Mouse (Mus musculus) CD8-positive naive resting alpha-beta T cell, adult 2 months (primary cell): Measurements from ENCODE around the gene Cx3cr1.

Source experiments
- DNase-seq, 2 experiments: peaks; one replicate each; pipeline ENCODE4 v3.0.0; 2022; ENCODE audit warnings: low read depth in 2 of 2, low spot score in 2 of 2

Gene Cx3cr1

DNA sequence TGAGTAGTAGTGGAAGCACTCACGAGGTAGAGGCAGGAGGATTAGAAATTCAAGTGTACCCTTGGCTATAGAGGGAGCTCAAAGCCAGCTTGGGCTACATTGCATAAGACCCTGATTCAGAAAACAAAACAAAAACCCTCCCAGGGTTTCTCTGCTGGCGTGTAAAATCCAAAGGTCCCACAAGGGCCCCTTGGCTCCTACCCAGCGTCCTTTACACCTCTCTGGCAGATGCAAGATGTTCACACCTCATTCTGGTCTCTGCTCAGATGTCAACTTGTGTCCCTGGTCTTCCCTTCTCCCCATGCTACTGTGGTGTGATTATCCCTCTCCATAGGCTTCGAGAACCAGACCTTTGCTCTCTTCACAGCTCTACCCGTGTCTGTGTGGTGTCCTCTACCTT, 68.9 kb downstream of the Cx3cr1 start:
- no peak for DNase-seq

DNA sequence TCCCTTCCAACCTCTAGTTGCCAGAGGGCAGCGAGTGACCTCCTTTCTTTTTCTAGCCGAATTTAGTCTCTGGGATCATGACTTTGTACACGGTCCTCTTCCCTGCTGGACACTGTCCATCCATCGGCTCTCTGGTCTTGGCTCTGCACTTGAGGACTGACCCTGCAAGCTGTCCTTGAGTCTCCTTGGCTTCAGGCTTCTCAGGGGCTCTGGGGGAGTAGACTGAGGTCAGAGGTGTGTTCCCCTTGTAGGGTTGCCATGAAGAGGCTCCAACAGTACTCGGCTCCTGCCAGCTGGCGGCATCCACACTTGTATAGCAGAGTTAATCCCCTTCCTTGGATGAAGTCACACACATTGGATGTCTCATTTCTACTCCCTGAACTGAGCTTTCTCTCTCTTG, 70.0 kb downstream of the Cx3cr1 start:
- DNase-seq: no peak

DNA sequence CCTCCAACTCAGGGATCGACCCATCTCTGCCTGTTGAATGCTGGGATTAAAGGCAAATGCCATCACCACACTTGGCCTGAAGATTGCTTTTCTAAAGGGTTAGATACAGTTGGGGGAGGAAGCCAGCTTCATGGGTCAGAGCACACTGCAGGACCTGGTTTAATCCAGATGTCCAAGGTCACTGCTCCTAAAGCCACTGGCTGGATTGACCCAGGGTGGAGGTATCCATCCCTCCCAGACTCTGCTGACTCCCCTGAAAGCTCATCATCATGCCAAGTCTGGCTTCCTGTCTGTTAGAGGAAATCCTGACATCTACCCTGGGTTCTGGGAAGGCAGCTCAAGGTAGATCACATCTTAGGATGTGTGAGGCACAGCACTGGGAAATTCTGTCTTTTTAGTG, 70.9 kb downstream of the Cx3cr1 start:
- no peak for DNase-seq

DNA sequence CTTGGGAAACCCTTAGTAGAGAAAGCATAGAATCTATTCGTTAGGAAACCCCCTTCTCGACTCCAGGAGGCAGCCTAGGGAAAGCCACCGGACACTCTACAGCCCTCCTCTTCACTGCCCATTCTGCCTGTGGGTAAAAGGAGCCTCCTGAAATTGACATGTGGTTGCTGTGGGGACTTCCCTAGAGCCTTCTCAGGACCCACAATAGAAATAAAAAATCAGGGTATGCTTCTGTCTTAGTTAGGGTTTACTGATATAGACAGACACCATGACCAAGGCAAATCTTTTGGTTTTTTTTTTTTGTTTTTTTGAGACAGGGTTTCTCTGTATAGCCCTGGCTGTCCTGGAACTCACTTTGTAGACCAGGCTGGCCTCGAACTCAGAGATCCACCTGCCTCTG, 73.6 kb downstream of the Cx3cr1 start:
- no peak for DNase-seq

DNA sequence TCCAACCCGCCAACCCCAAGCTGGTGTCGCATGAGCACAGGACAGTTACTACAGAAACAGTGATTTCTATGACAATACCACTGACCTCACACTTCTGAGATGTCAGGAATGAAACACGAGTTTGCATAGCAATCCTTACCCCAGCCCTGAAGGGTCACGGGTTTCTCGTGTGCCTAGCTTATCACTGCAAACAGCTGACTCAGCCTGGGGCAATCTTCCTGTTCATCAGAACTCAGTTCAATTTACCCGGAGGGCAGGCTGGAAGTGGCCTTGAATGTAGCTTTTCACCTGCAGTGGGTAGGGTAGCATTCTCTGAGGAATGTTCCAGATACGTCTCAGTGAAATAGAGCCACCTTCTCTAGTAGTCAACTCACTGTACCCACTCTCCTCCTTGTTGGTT, 75.5 kb downstream of the Cx3cr1 start:
- DNase-seq: no peak

DNA sequence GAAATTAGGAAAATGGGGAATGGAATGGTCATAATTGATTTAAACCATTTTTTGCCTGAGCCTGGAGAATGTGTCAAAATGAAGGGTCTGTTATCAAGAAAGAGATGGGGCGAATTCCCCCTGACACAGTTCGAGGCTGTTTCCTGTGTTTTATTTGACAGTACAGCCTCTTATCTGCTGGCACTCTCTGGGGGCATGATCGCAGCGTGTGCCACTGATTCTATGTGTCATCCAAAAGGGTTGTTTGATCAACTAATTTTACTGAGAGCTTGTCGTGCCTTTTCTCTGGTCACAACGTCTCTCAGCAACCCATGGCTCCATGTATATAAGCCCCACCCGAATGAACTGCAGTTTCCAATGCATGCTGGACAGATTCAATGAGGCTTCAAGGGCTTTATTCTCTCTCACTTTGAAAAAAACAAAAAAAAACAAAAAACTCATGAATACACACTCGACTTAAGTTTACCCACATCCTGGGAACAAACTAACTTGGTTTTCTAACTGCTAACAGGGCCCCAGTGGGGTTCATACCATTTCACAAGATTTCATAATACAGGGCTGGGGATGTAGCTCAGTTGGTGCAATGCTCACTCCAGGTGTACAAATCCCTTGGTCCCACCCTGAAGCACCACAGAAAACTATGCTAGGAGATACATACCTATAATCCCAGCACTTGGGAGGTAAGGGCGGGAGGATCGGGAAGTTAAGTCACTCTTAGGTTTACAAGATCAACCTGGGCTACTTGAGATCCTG, 76.4 kb downstream of the Cx3cr1 start:
- no peak for DNase-seq

DNA sequence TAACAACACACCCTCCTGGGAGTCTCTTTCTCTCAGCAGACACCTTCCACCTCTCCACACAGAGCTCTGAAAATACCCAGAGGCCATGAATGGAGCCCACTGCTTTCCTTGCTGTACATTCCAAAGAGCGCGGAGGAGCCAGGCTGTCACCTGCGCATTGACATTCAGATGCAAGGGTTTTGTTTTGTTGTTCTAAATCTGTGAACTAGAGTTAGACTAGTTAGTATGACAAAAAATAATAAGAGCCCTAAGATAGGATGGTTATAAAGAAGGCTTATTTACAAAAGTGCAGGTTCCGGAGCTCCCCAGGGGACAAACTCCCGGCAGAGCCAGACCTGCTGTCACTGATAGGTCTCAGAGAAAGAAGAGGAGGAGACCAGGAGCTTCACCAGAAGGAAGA, 78.4 kb downstream of the Cx3cr1 start:
- DNase-seq: no peak

DNA sequence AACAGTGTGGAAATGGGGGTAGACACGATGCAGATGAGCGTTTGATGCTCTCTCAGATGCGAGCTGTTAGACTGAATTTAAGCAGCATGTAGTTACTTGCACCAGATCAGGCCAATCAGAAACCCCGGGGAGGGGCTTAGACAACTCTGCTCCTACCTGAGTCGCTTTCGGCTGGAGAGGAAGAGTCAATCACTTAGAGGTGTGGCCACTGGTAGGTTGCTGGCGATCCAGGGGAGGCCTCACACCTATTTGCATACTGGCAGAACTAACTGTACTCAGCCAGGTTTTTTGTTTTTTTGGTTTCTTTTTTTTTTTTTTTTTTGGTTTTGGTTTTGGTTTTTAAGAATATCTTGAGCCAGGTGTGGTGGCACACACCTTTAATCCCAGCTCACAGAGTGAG, 81.4 kb downstream of the Cx3cr1 start:
- no peak for DNase-seq

DNA sequence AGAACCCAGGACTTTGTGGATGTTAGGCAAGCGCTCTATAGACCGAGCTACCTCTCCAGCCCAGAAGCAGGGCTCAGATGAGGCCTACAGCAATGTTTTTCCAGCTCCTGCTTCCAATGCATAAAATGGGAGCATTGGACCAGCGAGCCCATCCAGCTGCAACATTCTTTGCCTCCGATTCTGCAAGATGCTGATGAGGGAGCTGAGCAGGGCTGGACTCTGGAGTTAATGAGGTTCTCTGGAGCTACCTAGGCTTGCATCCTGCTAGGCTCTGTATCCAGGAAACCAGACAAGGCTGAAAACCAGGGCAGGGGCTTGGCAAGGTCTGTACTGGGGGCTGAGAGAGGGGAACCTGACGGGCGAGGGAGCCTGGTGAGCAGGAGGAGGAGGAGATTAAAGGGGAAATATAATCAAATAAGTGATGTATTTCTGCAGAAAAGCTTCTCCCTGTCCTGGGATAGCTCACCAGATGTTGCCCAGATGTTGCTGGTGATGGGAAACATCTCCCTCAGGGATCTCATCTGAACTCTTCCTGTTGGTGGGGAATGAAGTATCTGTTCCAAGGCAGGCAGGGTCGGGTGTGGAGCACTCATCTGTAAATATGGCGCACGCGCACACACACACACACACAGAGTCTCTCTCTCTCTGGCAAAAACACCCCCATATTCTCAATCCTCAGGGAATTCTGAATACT, 83.7 kb downstream of the Cx3cr1 start:
- no peak for DNase-seq

DNA sequence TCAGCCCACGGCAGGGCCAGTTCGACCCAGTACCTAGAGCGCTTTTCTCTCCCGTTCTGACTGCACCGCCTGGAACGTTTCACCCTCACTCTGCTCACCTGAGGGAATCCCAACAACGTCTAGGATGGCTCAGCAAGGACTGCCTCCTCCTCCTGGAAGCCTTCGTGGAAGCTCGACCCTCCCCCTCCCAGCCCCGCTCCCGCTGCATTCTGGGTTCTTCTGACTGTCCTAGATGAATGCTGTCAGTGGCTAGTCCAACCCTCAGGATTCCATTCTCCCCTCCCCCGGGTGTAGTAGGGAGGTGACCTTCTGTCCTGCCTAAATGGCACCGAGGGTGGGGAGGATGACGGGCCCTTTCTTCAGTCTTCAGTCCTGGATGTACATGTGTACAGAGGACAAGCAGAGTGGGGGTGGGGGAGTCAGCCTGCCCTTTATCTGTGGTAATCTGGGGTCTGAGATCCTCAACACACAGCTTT, 85.1 kb downstream of the Cx3cr1 start, which contains the start of gene Csrnp1:
TSS of gene Csrnp1 (minus strand) at position 123 of the 476 bp plus-strand sequence.
- no peak for DNase-seq

DNA sequence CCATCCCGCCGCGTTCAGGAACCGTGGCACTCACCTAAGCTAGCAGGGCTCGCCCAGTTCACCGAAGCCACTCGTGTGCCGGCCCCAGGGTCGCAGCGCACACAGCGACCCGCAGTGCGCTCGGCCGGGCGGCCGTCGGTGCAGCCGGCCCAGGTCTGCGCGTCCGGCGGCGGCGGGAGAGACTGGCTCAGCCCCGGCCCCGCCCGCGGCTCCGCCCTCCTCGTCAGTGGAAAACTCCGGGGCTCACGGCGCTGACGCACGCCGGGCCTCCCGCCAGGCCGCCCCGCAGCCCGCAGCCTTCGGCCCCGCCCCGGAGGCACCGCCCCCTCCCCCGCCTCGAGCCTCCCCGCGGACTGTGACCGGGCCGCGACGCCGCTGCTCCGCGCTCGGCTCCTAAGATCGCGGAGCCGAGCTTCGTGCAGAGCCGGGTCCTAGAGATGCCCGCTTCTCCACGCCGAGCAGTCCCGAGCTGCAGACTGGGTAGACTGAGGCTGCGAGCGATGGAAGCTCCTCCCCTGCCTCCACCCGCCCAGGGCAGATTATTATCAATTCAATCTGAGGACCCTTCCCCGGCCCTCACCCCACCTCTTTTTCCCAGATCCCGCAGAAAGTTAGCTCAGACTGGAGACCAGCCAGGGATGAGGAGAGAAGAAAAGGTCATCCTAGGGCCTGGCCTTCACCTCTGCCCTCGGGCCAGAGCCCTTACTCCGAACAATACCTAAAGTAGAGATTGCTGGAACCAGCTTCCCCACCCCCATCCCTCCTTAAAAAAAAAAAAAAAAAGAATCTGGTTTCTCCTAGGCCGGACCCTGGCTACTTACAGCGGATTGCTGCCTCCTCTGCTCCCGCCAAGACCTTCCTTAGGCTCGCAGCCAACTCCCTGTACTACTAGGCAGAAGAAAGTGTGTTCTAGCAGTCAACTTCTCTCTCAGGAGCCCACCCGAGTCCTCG, 85.8 kb downstream of the Cx3cr1 start:
- DNase-seq: peak; percentile 49 to 53

DNA sequence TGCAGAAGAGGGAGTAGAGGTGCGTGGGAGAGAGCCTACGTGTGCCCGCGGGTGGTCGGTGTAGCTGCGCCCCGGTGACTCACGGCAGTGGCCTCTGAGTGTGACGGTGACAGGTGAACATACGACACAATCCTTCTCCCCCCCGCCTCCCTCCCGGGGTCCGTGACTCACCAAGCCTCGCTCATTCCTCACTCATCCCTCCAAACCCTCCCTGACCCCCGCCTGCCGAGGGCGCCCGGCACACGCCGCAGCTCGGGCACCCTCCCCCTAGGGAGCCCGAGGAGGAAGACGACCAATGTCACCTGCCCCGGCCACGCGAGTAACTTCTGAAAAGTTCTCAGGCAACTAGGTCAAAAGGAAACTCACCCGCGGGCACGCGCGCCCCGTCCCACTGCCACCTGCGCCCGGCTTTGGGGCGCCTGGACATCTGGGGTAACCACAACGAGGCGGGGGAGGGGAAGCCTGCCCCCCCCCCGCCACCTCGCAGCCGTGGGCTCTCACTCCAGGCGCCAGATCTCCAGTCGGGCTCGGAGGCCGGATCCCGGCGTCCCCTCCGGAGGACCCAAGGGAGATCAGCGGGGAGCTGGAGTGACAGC, 86.6 kb downstream of the Cx3cr1 start:
- peak; percentile 54 to 57 for DNase-seq

DNA sequence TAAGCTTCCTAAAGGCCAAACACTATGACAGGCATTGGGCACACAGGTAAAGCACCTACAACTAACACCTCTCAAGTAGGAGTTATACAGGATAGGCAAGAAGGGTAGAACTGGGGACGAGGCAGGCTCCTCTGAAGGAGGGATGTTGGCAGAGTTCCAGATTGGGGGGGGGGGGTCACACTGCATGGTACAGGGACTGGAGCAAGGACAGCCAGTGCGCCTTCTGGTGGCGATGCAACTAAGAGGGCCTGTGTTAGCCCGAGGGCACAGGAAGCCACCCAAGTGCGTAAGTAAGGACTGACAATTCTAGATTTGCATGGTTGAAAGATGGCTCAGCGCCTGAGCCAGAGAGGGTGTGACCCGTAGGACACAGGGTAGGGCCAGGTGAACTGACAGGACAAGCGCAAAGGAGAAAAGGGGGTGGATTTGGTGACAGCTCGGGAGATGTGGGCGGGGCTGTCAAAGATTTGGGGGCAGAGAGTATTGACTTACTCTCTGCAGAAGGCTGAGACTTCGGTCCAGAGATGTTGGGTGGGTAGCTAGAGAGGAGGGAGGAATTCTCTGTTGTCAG, 87.4 kb downstream of the Cx3cr1 start:
- peak; percentile 63 to 74 for DNase-seq

DNA sequence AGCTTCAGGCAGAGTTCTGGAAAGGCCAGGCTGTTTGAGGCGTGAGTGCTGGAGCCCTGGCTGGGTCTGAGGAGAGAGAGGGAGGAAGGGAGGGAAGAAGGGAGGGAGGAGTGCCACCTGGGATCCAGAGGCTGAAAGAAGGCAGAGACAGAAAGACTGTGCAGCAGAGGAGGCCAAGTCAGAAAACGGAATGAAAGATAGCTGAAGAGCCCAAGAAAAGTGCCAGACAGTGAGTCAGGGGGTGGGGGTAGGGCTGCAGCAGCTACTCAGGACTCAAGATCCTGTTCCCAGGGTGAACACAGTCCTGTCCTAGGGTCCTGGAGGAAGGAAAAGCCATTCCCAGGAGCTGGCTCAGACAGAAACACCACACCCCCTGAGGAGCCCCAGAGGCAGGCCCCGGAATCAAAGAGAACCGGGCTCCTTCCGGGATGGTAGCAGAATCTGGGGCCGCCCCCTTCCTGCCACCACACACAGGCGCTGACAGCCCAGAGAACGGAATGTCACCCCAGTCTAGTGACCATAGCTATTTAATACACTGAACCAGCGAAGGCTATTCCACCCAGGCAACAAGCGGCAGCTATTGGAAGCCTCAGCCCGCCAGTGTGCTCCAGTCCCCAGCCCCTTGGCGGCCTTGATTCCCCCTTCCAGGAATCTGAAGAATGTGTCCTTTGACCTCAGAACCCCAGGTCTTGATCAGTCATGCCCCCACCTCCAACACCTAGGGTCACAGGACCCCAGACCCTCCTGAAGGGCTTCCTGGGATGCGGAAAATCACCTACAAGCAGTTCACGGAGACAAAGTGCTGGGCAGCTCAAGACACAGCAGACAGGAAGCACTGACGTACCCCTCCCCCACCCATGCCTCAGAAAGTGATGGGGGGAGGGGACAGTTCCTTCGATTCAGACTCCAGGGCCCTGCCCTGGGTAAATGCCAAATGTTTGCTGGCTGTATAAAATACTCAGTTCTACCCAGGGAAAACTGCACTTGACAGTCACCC, 88.2 kb downstream of the Cx3cr1 start:
- DNase-seq: peak; percentile 58 to 67

DNA sequence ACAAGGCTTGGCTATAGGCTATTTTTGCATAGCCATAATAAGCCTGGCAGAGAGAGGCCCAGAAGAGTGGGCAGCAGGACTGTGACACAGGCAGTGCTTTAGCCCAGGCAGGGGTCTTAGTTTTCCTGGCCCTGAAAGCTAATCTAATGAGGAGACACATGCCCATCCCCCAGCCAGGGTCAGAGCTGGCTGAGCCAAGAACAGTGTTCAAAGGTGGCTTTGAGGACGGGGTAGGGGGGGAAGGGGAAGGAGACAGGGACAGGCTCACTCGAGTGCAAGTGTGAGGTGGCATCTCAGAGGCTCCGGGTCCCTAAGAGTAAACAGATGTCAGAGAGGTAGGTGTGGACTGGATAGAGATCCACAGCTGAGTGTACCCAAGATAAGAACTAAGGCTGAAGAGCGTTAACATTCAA, 88.9 kb downstream of the Cx3cr1 start:
- no peak for DNase-seq

DNA sequence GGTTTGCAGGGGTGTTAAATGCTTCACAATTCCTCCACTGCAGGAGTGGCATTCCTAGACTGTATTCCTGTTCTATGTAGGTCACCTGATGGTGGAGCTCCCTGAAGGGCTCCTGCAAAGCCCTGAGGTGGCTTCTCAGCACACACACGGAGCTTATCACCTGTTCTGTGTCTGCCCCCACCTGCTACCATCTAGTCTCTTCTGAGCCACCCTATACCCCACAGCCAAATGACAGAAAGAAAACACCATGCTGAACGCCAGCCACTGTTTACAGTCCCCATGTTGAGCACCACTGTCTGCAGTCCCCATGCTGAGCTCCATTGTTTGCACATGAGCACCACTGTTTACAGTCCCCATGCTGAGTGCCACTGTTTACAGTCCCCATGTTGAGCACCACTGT, 89.9 kb downstream of the Cx3cr1 start:
- DNase-seq: no peak

DNA sequence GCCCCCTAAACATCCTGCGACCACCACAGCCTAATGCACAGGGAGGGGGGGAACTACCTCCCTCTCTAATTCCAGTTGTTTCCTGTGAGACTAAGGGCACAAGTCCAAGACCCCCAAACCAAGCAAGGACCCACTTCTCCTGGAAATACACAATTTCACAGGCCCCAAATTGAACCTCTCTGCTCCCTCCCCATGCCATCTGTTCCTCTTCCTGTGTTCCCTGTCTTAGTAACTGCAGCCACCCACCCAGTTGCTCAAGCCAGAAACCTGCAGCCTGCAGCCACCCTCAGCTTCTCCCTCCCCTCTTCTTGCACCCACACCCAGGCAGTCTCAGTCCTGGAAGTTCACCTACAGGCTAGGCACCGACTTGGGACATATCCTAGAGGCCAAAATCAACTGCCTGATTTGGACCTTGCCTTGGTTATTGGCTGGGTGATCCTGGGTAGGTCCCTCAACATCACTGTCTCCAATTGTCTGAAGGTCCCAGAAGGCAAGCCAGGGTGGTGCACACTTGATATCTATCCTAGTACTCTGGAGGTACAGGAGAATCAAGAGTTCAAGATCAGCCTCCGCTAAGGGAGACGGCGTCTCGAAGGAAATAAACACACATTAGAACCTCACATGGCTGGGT, 90.8 kb downstream of the Cx3cr1 start:
- DNase-seq: no peak

DNA sequence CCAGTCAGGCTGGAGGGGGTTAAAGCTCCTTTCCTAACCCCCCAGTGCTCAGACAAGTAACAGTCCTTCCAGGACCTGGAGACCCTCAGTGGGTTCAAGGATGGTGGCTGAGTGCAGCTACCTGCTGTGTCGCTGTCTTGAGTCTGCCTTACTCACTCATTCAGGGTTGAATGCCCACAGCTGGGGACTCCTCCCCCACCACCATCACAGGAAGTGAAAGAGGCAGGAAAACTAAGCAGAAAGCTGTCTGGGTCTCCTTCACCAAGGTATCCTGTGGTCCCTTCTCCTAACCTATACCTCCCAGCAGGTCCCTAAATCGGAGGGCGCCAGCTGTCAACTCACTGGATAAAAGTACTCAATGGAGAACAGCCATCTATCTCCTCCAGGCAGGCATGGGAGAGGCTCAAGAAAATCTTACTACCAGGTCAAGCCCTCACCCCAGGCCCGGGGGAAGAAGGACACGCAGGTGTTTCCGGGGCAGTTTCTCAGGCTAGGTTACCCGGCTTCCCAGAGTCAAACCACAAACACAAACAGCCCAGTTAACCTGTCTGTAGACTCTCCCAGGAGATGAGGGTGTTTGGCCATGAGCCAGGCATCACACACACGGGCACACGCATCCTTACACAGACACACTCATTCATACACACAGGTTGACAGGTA, 91.4 kb downstream of the Cx3cr1 start:
- DNase-seq: peak in 1 of 2 experiments; percentile 54
